Mouse (Mus musculus) monocyte, adult 5-6 weeks (primary cell): ENCODE measurements at regions not wholly inside any gene's neighbourhood (a gene's known extent, or its start where the extent isn't known, plus 50 kb on each side); places are given as distances from the start of the nearest gene placed in this dataset.

Experiments
- ATAC-seq: fragments of 153-309, 156-312 bp; replicated peaks from 2 replicates; pipeline ENCODE4 v1.8.0; 2017; ENCODE audit warnings: mild to moderate bottlenecking; ENCODE audit not compliant: low TSS enrichment, insufficient number of reproducible peaks, severe bottlenecking, poor library complexity, low FRiP score

- ATAC-seq = no peak
These were observed 77.5 kb downstream of the Abo start for GRCm38 (mm10) chr2:26787312-26787711.

GRCm38 (mm10) chr2:26777016-26777415 is 87.8 kb downstream of the Abo start:
- no peak for ATAC-seq

GRCm38 (mm10) chr2:26753357-26753756 is 82.3 kb upstream of the Lcn4 start:
- ATAC-seq = no peak

GRCm38 (mm10) chr2:26751916-26752315 is 80.8 kb upstream of the Lcn4 start:
- ATAC-seq = no peak

GRCm38 (mm10) chr2:26744341-26744740 is 73.3 kb upstream of the Lcn4 start:
- peak; percentile 97 for ATAC-seq

- ATAC-seq = no peak
These were observed 67.8 kb upstream of the Lcn4 start for GRCm38 (mm10) chr2:26738926-26739325.

- no peak for ATAC-seq
These were observed 66.6 kb upstream of the Lcn4 start for GRCm38 (mm10) chr2:26737725-26738124.
